Mouse (Mus musculus) spleen, postnatal 10 days (tissue): ENCODE measurements around the gene Atp1a3.
A peak's percentile ranks its signal among the peaks of the same experiment; 100 is the strongest.

ENCODE experiments used
- DNase-seq, 2 experiments: peaks; one replicate each; pipeline ENCODE4 v3.0.0; 2021 to 2022; ENCODE audit warnings: low spot score in 2 of 2

Atp1a3 gene

GRCm38 (mm10) chr7:24964897-24965535 is 40.7 kb downstream of the Atp1a3 start:
- peak; percentile 68 to 88 for DNase-seq

GRCm38 (mm10) chr7:24964288-24964687 is 41.5 kb downstream of the Atp1a3 start:
- no peak for DNase-seq

GRCm38 (mm10) chr7:24955226-24955625 is 50.5 kb downstream of the Atp1a3 start:
- DNase-seq: no peak

GRCm38 (mm10) chr7:24954450-24954849 is 51.3 kb downstream of the Atp1a3 start:
- DNase-seq: peak in 1 of 2 experiments; percentile 71

GRCm38 (mm10) chr7:24953966-24954365 is 51.8 kb downstream of the Atp1a3 start:
- no peak for DNase-seq

GRCm38 (mm10) chr7:24949958-24950623 is 55.7 kb downstream of the Atp1a3 start:
- peak; percentile 69 to 86 for DNase-seq

- DNase-seq: no peak
Observed at GRCm38 (mm10) chr7:24948774-24949173, 57.0 kb downstream of the Atp1a3 start.

- no peak for DNase-seq
Observed at GRCm38 (mm10) chr7:24947316-24948048, 58.3 kb downstream of the Atp1a3 start.

- DNase-seq: no peak
Observed at GRCm38 (mm10) chr7:24944257-24944950, 61.4 kb downstream of the Atp1a3 start, which contains the start of gene Gm4881. Gene Gm4881, minus strand, starts transcription at chr7:24944494.

GRCm38 (mm10) chr7:24943641-24944040 is 62.1 kb downstream of the Atp1a3 start:
- DNase-seq: no peak

GRCm38 (mm10) chr7:24931651-24932050 is 74.1 kb downstream of the Atp1a3 start:
- no peak for DNase-seq

- no peak for DNase-seq
Observed at GRCm38 (mm10) chr7:24930475-24930874, 75.3 kb downstream of the Atp1a3 start.
